Mouse (Mus musculus) retina, adult 2 months (tissue): ENCODE data around the gene Nup54.

Experiments
- DNase-seq: peaks from one replicate; pipeline ENCODE4 v3.0.0-alpha.2; 2012; ENCODE audit warnings: low read depth, low spot score

The Nup54 gene

DNA sequence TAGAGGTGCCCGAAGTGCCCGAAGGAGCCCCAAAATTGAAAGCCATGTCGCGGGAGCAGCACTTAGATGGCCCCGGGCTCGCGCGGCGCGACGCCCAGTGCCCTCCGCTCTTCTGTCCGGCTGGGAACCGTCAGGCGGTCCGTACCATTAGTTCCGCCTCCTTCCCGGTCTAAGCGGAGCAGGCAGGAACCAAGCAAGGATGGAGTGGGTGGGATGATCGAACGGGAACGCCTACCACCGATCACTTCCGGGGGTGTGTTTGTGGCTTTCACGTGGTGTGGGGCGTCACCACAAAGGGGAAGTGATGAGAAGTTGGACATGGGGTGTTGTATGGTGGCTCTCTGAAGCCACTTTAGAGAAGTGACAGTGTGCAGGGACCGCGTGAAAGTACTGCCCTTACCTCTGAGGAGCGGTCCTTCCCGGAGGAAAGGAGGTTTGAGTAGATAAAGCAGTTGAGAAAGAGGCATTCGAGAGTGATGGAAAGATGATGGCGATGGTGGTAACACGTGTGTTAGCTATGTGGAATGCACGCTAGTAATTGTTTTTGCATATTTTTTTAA is at the start of gene Nup54:
Nup54 (minus strand) TSS at position 195 of the 560 bp plus-strand sequence.
- DNase-seq, result peak; percentile 91

DNA sequence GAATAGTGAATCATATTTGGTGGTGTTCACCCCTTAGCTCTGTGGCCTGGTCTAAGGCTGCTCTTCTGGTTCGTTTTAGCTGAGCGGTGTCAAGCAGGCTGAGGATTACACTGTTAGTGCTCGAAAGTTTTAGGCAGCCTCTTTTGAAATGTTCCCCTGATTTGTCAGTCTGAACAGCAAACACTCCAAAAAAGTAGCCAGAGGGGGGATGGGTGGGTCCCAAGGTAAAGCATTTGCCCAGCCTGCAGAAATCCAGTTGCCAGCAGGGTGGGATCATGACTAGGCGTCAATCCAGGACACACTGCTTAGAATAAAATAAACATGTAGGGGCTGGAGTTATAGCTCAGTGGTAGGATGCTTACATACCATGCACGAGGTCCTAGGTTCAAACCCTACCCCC is 37.8 kb upstream of the Nup54 start:
- no peak for DNase-seq

DNA sequence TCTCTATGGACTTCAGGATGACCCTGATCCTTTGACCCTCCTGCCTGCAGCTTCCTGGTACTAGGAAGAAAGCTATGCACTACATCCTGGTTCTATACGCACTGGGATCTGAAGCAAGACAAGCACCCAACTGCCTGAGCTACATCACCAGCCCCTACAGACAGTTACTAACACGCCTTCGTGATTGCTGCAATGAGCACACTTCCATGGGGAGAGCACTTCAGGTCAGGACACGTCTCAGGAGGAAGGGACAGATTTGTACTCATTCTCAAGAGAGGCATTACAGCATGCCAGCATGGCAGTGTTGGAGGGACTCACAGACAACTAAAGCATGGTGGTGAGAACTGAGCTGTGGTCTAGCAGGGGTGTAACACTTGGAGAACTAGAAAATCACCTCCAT is 36.5 kb upstream of the Nup54 start:
- no peak for DNase-seq

DNA sequence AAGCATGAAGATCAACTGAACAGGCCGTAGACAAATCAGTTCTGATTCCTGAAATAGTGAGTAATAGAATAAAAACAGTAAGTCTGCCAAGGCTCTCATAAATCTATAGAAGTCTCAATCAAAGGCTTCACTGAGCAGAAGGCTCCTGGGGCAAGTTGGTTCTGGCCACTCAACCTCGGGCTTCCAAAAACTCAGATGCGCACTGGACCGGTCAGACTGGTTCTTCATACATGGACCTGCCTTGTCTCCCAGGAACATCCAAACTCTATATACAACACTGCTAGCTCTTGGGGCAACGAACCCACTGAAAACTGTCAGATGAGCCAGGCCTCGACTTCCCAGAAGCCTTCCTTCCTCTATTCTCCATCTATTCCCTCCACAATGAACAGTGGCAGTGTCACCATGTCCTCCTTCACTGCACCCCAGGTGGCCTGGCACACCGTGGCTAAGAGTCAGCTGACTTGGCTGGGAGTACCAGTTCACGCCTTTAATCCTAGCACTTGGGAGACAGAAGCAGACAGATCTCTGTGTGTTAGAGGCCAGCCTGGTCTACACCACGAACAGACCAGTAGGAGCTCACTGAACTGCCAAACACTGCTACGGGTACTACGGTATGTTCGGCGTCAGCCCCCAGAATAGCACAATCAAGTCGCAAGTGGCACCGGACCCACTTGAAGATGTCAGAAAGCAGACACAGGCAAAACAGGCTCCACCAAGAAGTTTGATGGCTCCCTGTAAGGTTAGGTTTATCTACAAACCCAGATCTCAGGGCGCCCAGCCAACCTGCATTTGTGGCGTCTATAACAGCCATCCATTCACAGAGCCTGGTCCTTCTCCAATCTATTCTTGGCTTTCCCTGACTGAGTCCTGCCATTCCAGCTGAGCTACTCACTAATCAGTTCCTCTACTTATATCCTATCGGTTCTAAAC is 34.4 kb upstream of the Nup54 start:
- DNase-seq, result no peak

DNA sequence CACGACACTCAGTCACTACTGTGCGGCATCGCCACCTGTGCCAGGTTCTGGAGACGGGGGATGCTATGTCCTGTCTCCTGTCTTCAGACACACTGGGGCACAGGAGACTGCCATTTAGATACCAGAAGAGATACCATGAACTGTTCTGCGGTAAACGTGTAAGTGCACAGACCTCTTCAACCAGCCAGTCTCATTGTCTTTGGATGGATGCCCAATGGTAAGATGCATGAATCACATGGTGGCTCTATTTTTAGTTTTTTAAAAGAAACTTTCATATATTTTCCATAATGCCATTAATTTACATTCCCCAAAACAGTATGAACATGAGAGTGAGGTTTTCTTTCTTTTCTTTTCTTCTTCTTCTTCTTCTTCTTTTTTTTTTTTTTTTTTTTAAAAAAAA is 33.2 kb upstream of the Nup54 start:
- no peak for DNase-seq

DNA sequence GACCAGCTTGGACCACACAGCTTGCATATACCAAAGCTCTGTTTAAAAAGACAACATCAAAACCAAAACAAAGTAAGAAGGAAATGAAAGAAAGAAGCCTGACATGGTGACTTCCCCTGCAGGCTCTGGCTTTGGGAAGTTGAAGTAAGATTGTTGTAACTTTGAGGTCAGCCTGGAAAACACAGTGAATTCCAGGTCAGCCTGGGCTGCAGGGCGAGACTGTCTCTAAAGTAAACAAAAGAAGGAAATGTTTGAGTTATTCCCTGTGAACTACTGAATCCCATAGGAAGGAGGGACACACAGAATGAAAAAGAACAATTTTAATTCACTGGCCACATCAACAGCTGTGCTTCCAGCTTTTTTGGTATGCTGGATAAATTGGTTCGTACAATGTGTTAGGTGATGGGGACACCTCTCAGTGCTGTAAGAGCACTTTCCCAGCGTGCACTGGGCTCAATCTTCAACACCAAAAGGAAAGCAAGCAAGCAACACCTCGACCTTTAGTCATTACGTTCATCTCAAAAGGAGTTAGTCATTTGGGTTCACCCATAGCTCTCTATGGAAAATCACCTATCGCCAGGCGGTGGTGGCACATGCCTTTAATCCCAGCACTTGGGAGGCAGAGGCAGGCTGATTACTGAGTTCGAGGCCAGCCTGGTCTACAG is 32.2 kb upstream of the Nup54 start:
- no peak for DNase-seq

DNA sequence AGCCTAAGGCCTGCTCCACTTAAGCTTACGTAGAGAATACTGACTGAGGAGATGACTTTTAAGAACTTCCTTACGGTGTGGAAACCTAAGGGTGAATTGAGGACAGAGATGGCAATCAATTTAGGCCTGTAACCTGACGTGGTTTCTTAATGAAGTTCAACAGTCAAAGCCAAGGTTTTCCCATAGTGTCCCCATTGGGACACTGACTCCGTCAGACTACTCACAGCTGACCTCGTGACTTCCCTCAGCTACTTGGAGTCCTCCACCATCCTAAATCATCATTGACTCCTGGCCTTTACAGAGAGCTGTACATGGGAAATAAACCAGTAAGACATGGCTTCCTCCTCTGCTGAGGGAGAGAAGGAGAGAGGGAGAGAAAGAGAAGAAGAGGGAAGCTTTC is 30.5 kb upstream of the Nup54 start:
- no peak for DNase-seq

DNA sequence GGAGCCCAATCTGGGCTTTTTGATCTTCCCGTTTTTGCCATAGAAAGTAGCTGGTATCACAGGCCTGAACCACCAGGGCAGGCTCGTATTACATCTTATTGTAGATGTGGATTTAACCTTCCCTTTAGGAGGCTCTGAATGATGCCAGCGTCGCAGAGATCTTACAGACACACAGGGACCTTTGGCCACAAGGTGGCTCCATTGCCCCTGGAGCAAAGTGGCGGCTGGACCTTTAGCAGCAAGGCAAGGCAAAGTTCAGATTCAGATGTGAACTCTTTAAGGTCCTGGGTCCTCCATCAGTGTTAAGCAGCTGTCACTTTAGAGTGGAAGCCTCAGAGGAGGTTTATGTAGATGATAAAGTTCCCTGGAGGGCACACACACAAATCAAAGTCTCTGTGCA is 26.3 kb upstream of the Nup54 start:
- DNase-seq, result peak; percentile 44

DNA sequence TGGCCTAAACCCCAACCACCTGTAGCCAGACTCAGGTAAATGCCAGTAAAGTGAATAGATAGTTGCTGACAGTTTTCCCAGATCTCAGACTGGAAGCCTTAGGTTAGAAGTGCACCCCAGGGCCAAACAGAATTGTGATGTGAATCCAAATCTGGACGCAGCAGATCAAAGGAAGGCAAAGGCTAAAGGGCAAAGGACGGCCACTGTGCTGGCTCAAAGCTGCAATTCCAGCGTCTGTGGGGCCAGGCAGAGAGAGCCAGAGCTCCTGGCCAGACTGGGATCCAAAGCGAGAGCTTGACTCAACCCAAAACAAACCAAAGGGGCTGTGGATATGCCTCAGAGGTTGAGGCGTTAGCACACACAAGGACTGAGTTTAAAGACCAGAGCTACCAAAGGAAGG is 23.7 kb upstream of the Nup54 start:
- no peak for DNase-seq

DNA sequence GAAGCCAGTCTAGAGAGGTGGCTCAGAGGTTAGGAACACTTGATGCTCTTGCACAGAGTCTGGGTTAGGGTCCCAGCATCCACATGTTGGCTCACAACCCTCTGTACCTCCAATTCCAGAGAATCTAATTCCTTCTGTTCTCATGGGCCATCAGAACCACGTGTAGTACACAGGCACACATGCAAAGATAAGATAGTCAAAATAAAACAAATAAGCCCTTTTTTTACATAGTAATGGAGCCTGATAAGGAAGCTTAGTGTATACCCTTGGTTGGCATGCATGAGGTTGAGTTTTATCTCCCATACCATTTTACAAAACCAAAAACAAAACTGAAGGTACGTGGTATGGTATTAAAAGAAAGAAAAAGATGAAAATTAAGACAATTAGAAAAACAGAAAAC is 22.4 kb upstream of the Nup54 start:
- no peak for DNase-seq

DNA sequence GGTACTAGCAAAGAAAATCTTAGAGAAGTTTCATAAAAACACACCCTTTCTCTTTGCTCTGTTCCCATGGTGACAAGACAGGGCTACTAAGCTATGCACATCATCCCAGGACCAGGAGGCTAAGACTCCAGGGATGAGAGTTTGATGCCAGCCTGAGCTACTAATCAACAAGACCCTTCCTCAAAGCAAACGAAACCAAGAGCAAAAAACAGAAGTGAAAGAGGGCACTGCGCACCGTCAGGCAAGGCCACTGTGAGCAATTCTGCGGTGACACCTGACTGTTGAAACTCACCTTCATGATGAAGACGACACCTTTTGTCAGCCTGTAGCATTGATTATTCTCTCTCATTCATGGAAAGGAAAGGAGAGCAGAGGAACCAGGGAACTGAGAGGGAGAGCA is 17.9 kb upstream of the Nup54 start:
- DNase-seq, result no peak

DNA sequence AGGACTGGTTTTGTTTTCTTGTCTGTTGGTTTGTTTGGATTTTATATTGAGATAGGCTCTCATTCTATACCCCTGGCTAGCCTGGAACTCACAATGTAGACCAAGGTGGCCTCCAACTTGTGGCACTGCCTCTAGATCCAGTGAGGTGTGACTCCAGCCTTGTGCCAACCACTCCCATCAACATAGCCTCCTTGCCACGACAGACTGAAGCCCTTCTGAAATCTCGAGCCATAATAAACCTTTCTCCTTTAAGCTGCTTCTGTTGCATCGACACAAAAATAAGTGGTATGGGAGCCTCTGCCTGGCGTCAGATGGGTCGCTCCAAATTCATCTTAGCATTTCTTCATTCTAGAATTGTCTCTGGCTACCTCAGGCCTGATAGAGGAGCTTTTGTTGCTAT is 11.7 kb upstream of the Nup54 start:
- no peak for DNase-seq

DNA sequence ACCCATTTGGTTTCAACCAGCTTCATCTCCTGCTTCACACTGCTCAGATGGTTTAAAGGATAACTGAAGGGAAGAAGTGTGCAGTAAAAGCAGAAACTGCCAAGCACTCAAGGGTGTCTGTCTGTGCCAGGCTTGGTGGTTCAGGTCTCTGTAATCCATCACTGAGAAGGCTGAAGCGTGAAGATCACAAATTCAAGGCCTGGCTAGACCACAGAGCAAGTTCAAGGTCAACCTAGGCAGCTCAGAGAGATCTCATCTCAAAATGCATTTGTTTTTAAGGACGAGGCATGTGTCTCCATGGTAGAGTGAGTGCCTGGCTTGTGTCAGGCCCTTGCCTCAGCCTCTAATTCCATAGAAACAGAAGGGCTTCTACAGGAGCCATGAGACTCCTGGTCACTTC is 10.0 kb upstream of the Nup54 start:
- DNase-seq, result no peak

DNA sequence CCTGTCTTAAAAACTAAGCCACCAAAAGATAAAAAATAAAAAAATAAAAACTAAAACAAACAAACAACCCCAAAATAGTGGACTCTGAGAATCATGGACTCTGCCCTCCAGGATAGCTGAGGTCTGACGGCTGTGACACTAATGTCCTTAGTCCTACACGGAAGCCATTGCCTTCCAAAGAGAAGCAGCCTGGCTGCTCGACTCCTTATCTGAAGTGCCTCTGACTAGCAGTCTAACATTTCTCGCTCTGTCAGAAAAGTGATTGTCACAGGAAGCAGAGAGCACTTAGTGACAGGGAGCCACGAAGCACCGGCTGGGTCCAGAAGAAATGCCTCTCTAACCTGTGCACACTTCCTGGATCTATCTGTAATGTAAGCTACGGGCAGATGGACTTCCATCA is 7.9 kb upstream of the Nup54 start:
- no peak for DNase-seq

DNA sequence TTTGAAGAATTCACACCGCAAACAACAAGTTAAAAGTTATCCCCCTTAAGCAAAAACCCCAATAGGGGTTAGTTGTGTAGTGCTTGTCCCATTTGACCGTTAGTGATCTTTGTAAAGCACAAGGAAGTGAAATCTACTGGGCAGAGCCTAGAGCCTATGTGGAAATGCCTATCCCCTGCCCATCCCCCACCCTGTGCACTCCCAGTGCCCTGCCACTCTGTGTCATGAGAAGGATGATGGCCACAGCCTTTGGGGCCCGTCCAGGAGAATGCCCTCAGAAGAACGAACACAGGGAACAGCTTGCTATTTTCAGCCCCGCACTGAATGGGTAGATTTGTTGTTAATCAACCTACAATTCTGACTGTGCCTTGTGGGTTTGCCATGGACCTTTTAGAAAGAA is 6.5 kb upstream of the Nup54 start:
- DNase-seq, result no peak

DNA sequence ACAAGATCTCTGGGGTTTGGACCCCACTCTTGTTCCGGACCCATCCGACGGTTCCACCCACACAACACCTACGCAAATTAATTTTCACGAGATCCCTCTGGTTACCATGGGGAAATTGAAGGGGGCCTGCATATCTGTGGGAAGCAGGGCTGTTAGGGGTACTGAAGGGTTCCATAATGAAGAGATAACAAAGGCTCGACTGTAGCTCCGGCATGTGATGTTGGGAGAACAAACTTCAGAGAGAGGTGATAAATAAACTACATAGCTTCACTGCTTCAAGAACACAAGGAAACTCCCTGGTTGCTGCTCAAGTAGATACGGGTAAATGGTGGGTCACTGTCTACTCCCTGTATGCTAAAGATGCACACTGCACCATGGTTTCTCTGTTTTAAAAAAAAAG is 3.5 kb upstream of the Nup54 start:
- no peak for DNase-seq

DNA sequence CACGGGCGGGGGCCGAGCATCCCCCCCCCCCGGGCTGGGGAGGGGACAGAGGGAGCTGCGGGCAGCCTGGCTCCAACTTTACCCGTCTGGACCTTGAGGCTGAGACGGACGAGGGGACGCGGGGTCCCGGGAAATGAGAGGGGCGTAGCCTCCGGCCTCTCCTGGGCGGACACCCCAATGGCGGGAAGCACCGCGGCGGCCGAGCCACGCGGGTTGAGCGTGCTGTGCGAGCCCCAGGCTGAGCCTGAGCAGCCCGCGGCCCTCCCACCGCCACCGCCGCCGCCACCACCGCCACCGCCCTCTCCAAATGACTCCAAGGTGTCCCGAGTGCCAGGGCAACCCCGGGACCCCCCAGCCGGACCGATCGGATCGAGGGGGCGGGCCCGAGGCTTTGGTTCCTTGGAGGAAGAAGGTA is 441 bp downstream of the Nup54 start:
- DNase-seq, result no peak

DNA sequence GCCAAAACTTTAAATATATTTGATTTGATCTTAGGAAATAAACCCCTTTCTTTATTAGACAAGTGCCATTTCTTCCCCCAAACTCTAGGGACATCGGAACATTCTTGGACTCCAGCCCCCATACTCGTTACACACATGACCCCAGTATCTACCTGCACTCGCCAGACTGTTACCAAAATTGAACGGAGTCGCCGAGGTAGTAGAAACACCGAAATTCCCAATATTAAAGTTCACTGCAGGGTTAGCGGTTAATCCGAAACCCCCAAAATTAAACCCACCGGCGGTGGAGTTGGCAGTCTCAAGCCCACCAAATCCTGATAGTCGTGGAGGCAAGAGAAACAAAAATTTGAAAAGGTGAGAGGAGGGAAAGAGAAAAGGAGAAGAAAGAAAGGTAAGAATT is 949 bp downstream of the Nup54 start:
- no peak for DNase-seq

DNA sequence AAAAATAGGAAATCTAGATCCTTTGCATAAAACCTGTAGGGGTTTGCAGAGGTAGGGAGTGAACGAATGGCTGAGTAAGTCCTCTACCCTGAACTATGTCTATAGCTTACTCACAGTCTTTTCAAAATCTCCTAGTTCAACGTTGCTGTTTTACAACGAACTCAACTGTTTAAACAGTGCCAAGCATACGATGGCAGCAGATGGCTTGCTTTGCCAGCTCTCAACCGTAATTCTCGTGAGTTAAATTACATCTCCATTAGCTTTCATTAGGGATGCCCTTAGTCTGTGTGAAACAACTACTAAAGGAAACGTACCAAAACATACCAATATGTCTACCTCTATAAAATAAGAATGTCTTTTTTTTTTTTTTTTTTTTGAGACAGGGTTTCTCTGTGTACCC is 3.4 kb downstream of the Nup54 start:
- no peak for DNase-seq

DNA sequence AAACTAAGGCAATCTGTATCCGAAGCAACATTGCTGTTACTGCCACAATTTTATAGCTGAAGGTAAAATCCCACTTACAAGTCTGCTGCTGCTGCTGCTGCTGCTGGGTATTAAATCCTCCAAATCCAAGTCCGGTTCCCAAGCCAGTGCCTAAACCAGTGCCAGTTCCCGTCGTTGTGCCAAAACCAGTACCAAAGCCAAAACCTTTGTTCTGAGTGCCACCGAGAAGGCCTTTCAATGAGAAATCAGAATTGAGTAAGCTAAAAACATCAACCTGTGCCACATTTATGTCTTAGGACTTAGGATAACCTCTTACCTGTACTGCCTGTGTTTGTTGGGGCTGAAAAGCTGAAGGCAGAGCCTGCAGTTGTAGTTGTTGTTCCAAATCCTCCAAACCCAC is 4.3 kb downstream of the Nup54 start:
- no peak for DNase-seq

DNA sequence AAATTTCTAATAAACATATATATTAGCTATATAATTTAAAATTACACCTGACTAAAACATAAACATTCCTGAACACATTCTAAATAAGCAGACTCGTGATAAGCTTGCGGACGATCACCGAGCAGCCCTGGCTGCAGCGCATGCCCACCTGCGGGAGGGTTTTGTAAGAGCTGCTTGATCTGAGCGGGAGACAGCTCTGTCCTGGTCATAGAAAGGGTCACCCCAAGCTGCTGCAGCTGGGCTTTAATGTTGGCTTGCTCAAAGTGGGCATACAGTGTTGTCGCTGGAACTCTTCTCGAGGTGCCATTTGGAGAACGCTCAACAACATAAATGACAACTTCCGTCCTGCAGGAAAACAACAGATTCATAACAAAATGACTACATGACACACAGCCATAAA is 10.9 kb downstream of the Nup54 start:
- no peak for DNase-seq

DNA sequence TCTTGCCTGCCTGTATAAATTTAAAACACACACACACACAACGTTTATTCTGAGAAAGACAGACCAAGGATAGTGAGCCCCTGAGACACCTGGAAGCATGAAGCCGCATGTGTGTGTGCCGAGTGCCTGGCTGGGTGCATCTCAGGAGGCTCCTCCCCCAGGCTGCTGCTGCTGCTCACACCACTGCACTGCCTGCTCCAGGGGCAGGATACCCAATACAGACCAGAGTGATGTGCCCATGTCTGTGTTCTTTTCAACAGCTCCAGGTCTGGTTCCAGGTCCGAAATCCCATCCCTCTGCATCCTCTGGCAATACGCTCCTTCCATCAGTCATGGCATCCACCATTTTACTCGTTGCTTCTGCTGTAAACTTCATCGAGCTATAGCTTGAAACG is 21.0 kb downstream of the Nup54 start:
- DNase-seq, result no peak
